Mouse (Mus musculus) midbrain, embryonic 16.5 days (tissue): Measurements from ENCODE around the gene E2f6. TPM values are rescaled to one million over a fixed set of nuclear protein-coding genes. Genes with fewer than 3 reads are reported as not detected.

Experiments used
- ATAC-seq: fragments of 200-750 bp; cut with Nextera tagmentation; 2 replicates; pipeline ENCODE4 v1.8.0; 2017; ENCODE audit warnings: moderate TSS enrichment
- H3K27ac ChIP-seq: fragments of 300-500 bp; sonication (generic); 2 replicates; pipeline ENCODE4 v1.5.1; 2014; ENCODE audit warnings: mild to moderate bottlenecking, low read length, mixed read lengths
- H3K27me3 ChIP-seq: fragments of 300-500 bp; sonication (generic); 2 replicates; pipeline ENCODE4 v1.6.1; 2014; ENCODE audit warnings: low read depth, low read length, mixed read lengths; ENCODE audit not compliant: control insufficient read depth, insufficient read depth
- H3K36me3 ChIP-seq: fragments of 300-500 bp; sonication (generic); 2 replicates; pipeline ENCODE4 v1.6.1; 2014; ENCODE audit warnings: mild to moderate bottlenecking, low read length, moderate library complexity, mixed read lengths; ENCODE audit not compliant: control insufficient read depth, insufficient read depth
- H3K4me1 ChIP-seq: fragments of 300-500 bp; sonication (generic); 2 replicates; pipeline ENCODE4 v1.6.1; 2014; ENCODE audit warnings: mild to moderate bottlenecking, low read length, mixed read lengths; ENCODE audit not compliant: control insufficient read depth, insufficient read depth
- H3K4me2 ChIP-seq: fragments of 300-500 bp; sonication (generic); 2 replicates; pipeline ENCODE4 v1.6.1; 2014; ENCODE audit warnings: mild to moderate bottlenecking, low read length, mixed read lengths
- H3K4me3 ChIP-seq: fragments of 300-500 bp; sonication (generic); 2 replicates; pipeline ENCODE4 v1.5.1; 2014; ENCODE audit warnings: low read depth, mild to moderate bottlenecking, low read length, moderate library complexity, mixed read lengths
- H3K9ac ChIP-seq: fragments of 300-500 bp; sonication (generic); 2 replicates; pipeline ENCODE4 v1.6.1; 2014; ENCODE audit warnings: low read depth, low read length, mixed read lengths
- H3K9me3 ChIP-seq: fragments of 300-500 bp; sonication (generic); replicated peaks from 2 replicates; pipeline ENCODE4 v1.6.1; 2014; ENCODE audit warnings: mild to moderate bottlenecking, low read length, mixed read lengths; ENCODE audit not compliant: control insufficient read depth, poor library complexity, severe bottlenecking
- WGBS: fragments of 180-500 bp; shearing (Covaris S2); extraction: QIAGEN DNeasy Blood & Tissue Kit; methylation state at CpG from one replicate; pipeline ENCODE4 v1.1.7; 2014; 5-methylcytosine and 5-hydroxymethylcytosine counted together
- microRNA-seq: library from miRNA; unstranded; fragments of <30 nt; microRNA quantifications from one replicate; pipeline ENCODE4, GENCODE M21; 2017
- polyA plus RNA-seq: library from polyadenylated mRNA; unstranded; fragments of >200 nt; fragmentation: Nextera tagmentation; extraction: Ambion mirVana; gene quantifications from 2 replicates; pipeline ENCODE4 v1.2.1, GENCODE M21; 2015

E2f6 gene
- polyA plus RNA-seq, 1 experiment from 2014 or later = 23.7 TPM

DNA sequence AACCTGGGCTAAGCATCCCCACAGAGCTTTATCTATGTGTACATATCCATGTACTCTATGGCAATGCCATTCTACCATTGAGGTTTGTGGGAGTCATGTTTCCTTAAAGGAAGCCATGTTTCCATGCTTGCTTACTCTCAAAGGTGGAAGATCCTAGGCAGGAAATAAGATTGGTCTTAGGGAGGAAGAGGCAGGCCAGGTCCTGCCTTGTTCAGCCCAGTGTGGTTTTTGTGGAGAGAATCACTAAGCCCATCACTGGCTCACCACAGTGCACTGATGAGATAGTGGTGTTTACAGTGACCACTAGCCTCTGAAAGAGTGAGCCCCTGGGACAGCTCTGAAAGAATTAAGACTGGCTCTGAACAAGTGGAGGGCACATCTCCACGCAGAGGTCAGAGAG is 68.6 kb downstream of the E2f6 start:
- no peak overlapping the region for H3K27ac ChIP-seq
- no peaks in the 10 kb centered on the region for H3K36me3 ChIP-seq
- H3K4me2 ChIP-seq = no peak overlapping the region
- ATAC-seq = no peak
- H3K9me3 ChIP-seq = no peaks in the 10 kb centered on the region
- no peak overlapping the region for H3K4me3 ChIP-seq
- no peak overlapping the region for H3K9ac ChIP-seq
- no peaks in the 10 kb centered on the region for H3K4me1 ChIP-seq
- no peaks in the 10 kb centered on the region for H3K27me3 ChIP-seq
- WGBS = 81% methylated on average over 1 of the region's 1 CpGs

DNA sequence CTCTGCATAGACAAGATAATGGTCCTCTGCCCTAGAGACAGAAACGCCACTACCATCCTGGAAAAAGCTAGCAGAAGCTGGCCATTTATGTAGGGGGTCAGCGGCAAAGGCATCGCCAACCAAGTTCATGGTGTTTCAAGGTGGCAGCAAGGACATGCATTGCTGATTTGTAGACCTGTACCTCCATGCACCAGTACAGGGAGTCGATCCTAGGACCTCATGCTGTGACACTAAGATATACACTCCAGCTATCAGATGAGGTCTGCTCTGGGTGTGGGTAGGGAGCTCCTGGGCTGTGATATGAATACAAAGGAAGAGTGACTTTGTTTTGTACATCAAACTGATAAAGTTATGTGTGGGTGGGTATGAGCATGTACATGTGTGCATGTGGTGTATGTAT is 69.3 kb downstream of the E2f6 start:
- no peak overlapping the region for H3K4me2 ChIP-seq
- ATAC-seq = no peak
- H3K9ac ChIP-seq = no peak overlapping the region
- H3K9me3 ChIP-seq = no peaks in the 10 kb centered on the region
- H3K4me3 ChIP-seq = no peak overlapping the region
- H3K27me3 ChIP-seq = no peaks in the 10 kb centered on the region
- 93% methylated on average over 4 of the region's 4 CpGs for WGBS
- H3K4me1 ChIP-seq = no peaks in the 10 kb centered on the region
- H3K36me3 ChIP-seq = no peaks in the 10 kb centered on the region
- no peak overlapping the region for H3K27ac ChIP-seq

DNA sequence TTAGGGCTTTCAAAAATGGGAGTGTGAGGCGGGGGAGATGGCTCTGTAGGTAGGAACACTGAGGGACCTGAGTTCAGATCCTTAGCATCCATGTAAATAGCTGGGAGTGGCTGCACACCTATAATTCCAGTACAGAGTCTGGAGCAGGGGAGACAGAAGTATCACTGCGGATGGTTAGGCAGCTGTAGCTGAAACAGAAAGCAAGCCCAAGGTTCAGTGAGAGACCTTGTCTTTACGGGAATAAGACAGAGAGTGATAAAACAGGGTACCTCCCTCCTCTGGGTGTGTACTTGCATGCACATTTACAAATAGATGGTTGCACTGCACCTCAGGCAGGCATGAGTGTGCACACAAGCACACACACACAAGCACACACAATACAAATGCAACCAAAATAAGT is 71.7 kb downstream of the E2f6 start:
- H3K4me2 ChIP-seq = no peak overlapping the region
- H3K27ac ChIP-seq = no peak overlapping the region
- H3K4me1 ChIP-seq = no peaks in the 10 kb centered on the region
- no peaks in the 10 kb centered on the region for H3K36me3 ChIP-seq
- H3K9ac ChIP-seq = no peak overlapping the region
- H3K4me3 ChIP-seq = no peak overlapping the region
- H3K9me3 ChIP-seq = no peaks in the 10 kb centered on the region
- WGBS = 91% methylated on average over 3 of the region's 3 CpGs
- no peak for ATAC-seq
- H3K27me3 ChIP-seq = no peaks in the 10 kb centered on the region

DNA sequence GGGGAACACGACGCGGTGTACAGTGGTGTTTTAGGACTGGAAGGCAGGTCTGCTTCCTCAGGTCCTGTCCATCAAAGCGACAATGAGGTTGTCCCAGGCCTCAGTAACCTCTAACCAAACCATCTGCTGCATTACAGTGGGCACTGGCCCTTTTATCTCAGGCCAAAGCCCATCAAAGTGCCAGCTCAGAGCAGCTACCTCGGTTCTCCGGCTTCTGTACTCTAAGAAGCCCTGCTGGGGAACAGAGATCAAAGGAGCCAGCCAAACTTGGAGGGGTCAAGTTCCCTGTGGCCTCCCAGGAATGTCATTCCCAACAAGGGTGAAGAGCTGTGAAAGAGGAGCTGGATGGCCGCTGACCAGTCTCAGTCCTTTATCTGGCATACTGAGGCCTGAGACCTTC is 72.3 kb downstream of the E2f6 start:
- H3K4me2 ChIP-seq = no peak overlapping the region
- H3K4me1 ChIP-seq = no peaks in the 10 kb centered on the region
- no peak overlapping the region for H3K4me3 ChIP-seq
- no peaks in the 10 kb centered on the region for H3K36me3 ChIP-seq
- no peaks in the 10 kb centered on the region for H3K9me3 ChIP-seq
- H3K9ac ChIP-seq = no peak overlapping the region
- H3K27ac ChIP-seq = no peak overlapping the region
- ATAC-seq = no peak
- WGBS = 62% methylated on average over 7 of the region's 7 CpGs
- no peaks in the 10 kb centered on the region for H3K27me3 ChIP-seq

DNA sequence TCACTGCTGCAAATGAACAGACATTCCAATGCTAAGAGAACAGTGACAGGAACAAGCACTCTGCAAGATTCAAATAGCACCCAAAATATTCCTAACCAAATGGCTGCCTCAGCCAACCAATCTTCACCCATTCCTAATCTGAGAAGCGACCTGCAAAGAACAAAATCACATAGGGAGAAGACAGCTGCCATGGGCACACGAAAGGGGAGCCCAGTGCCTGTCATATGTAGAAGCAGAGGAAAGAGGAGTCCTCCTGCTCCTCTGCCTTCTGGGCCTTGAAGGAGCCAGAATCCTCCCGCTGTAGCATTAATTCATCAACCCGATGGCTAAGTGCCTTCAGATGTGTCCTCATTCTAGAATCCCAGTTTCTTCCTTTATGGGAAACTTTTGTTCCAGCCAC is 73.8 kb downstream of the E2f6 start:
- ATAC-seq = no peak
- H3K9ac ChIP-seq = no peak overlapping the region
- WGBS = 90% methylated on average over 4 of the region's 4 CpGs

DNA sequence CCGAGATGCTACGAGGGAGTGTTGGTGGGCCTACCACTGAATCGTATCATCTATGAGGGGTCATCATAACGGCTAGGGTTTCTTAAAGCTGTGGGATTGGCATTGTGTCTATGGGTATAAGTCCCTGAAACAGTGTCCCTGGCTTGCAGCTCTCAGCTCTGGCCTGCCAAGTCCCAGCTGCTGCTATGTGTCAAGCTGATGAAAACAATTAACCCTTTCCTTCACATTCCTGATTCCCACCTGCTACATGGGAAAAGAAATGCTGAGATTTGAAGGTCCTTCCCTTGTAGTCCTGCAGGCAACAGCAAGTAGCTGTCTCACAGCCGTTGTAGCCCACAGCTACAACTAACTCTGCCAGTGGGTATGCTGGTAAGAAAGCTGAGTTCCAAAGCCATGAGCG is 75.6 kb downstream of the E2f6 start:
- no peak overlapping the region for H3K27ac ChIP-seq
- no peaks in the 10 kb centered on the region for H3K4me1 ChIP-seq
- no peak overlapping the region for H3K4me2 ChIP-seq
- no peaks in the 10 kb centered on the region for H3K9me3 ChIP-seq
- no peaks in the 10 kb centered on the region for H3K36me3 ChIP-seq
- no peak overlapping the region for H3K9ac ChIP-seq
- 93% methylated on average over 6 of the region's 6 CpGs for WGBS
- H3K27me3 ChIP-seq = no peaks in the 10 kb centered on the region
- H3K4me3 ChIP-seq = no peak overlapping the region
- no peak for ATAC-seq

More for the DNA sequence above, 73.8 kb downstream of the E2f6 start:
- Histone ChIP-seq H3K27me3 (no peaks in the 10 kb centered on the region), H3K36me3 (no peaks in the 10 kb centered on the region), H3K4me1 (no peaks in the 10 kb centered on the region), H3K4me3 (no peak overlapping the region), H3K4me2 (no peak overlapping the region), H3K27ac (no peak overlapping the region), H3K9me3 (no peaks in the 10 kb centered on the region)

Small RNAs within 50 kb of the gene (microRNA-seq; reads per million reads assigned to microRNA genes)
- gene Gm44305 = not detected

Other genes starting within 250 kb of the E2f6 start
- 21.7 and 22.4 TPM in 2 replicates for gene Lpin1, start 200.0 kb upstream of the E2f6 start, polyA plus RNA-seq
- gene Ntsr2, start 157.6 kb upstream of the E2f6 start, polyA plus RNA-seq = 3.5 and 5.4 TPM in 2 replicates
- gene Greb1, start 10.1 kb upstream of the E2f6 start, polyA plus RNA-seq = 0.98 and 2.4 TPM in 2 replicates
- 12.5 and 14.5 TPM in 2 replicates for gene Rock2, start 83.9 kb downstream of the E2f6 start, polyA plus RNA-seq
- 1.3 and 1.4 TPM in 2 replicates for gene Pqlc3, start 189.4 kb downstream of the E2f6 start, polyA plus RNA-seq
- 5.7 and 10.5 TPM in 2 replicates for gene 2410004P03Rik, start 200.8 kb downstream of the E2f6 start, polyA plus RNA-seq